Mouse (Mus musculus) liver, embryonic 14.5 days (tissue): ENCODE results near the gene Ifit3b.
"Not testable (repeated sequence)": the region's sequence is repeated elsewhere in the genome, so short reads cannot be mapped to it uniquely, and the experiment has no call there.

ENCODE experiments used
- CTCF ChIP-seq: IDR thresholded peaks from 2 replicates; pipeline ENCODE4 v1.5.1; 2016; ENCODE audit warnings: antibody characterized with exemption, low read depth, control low read depth
- EP300 ChIP-seq: IDR thresholded peaks from 2 replicates; pipeline ENCODE4 v1.6.1; 2016; ENCODE audit warnings: antibody characterized with exemption, low read depth

- not testable (repeated sequence) for TF ChIP-seq CTCF, EP300
Observed at GRCm38 (mm10) chr19:34612243-34613001, 4.7 kb downstream of the Ifit3b start.
